Mouse (Mus musculus): ENCODE measurements around the gene Fgf22.

The Fgf22 gene

GRCm38 (mm10) chr10:79793738-79794490, 39.0 kb downstream of the Fgf22 start:
- peak; percentile 59 to 63 for DNase-seq

- peak; percentile 48 to 57 for DNase-seq
These were observed 39.6 kb downstream of the Fgf22 start for GRCm38 (mm10) chr10:79794491-79794931.

DNA sequence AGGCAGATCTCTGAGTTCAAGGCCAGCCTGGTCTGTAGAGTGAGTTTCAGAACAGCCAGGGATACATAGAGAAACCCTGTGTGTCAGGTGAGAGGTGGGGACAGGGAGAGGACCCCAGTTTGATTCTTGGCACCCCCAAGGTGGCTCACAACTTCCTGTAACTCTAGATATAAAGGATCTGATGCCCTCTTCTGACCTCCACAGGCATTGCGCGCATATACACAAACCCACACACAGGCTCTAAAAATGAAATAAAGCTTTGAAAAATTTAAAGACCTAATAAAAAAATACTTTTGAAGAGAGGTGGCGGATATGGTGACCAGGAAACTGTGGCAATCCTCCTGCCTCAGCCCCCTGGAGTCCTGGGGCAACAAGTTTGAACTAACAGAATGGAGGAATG, 41.0 kb downstream of the Fgf22 start:
- DNase-seq: no peak

- DNase-seq: peak in 1 of 2 experiments; percentile 39
These were observed 42.5 kb downstream of the Fgf22 start for GRCm38 (mm10) chr10:79797326-79797725.

DNA sequence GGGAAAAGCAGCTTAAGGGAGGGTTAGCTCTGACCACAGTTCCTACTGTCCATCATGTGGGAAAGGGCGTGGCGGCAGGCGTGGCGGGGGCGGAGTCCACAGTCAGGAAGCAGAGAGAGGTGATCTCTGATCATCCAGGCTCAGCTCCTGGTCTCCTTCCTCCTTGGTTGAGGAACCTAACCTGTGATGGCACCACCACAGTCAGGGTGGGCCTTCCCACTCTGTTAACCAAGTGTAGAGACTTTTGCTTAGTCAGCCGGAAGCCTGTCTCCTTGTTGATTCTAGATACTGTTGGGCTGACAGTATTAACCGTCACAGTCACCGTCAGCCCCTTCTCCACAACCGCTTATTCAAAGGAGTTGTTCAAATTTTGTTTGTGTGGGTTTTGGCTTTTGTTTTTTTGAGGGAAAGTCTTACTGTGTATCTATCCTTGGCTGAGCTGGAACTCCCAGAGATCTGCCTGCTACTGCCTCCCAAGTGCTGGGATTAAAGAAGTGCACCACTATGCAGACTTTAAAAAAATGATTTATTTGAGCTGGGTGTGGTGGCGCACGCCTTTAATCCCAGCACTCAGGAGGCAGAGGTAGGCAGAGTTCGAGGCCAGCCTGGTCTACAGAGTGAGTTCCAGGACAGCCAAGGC, 43.5 kb downstream of the Fgf22 start:
- no peak for DNase-seq

DNA sequence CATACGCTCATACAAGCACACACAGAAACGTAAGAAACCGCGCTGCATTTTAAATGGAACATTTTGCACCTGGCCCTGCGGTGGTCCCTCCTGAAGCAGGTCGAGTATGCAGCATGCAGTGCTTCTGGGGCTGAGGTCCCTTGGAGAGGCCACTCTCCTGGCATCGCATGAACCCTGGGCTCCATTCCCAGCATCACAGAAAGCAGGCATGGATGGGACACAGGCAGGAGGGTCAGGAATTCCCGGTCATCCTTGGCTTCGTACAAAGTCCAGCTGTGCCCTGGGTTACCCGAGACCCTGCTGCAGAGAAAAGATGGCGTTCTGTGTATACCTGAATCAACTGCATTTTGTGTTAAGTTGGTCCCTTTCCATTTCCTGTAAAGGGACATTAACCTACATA, 45.6 kb downstream of the Fgf22 start:
- no peak for DNase-seq

GRCm38 (mm10) chr10:79801837-79802236, 47.0 kb downstream of the Fgf22 start:
- DNase-seq: no peak

- peak; percentile 33 to 51 for DNase-seq
These were observed 47.6 kb downstream of the Fgf22 start for GRCm38 (mm10) chr10:79802331-79802971.

DNA sequence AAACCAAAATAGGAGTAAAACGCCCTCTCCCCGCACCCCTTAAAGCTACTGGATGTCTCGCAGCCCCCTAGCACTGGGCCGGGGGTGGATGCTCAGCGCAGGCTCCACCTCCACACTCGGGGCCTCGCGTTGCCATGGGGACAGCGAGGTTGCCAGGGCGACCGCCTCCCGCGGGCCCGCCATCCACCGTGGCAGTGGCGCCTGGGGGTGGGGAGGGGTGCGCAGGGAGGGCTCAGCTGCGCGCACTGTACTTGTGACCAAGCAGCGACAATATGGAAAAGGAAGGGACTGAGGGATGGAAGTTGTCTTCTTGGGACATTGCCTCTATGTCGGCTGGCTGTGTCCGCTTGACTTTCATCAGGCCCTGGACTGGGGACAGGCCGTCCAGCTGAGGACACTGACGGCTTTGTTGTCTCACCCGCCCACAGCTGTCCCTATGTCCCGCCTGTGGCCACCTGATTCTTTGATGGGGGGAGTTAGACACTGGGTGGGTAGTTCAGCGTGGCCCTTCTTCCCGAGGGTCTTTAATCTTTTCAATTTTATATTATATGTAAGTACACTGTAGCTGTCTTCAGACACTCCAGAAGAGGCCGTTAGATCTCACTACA, 48.9 kb downstream of the Fgf22 start:
- DNase-seq: peak; percentile 67 to 72

DNA sequence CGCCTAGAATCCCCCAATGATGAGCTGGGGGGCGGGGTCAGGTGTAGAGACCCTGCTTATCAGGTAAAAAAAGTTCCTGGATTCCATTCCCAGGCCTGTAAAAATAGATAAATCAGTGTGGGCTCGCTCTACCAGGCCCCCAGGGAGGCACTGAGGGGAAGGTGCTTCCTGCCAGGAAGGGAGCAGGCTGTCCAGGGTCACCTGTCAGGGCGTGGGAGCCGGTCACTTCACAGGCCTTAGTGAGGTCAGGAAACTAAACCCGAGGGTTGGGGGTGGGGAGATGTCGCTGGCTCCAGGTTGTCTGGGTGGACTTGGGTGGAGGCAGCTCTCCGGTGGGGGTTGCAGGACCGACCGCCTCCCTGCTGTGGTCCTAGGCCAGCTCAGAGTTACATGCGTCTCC, 50.8 kb downstream of the Fgf22 start:
- no peak for DNase-seq

GRCm38 (mm10) chr10:79806331-79806730, 51.5 kb downstream of the Fgf22 start:
- no peak for DNase-seq

- DNase-seq: no peak
These were observed 52.1 kb downstream of the Fgf22 start for GRCm38 (mm10) chr10:79806972-79807371.

GRCm38 (mm10) chr10:79807826-79808225, 53.0 kb downstream of the Fgf22 start:
- peak; percentile 47 to 53 for DNase-seq
